Mouse (Mus musculus): ENCODE measurements around the gene Peak1.

DNA sequence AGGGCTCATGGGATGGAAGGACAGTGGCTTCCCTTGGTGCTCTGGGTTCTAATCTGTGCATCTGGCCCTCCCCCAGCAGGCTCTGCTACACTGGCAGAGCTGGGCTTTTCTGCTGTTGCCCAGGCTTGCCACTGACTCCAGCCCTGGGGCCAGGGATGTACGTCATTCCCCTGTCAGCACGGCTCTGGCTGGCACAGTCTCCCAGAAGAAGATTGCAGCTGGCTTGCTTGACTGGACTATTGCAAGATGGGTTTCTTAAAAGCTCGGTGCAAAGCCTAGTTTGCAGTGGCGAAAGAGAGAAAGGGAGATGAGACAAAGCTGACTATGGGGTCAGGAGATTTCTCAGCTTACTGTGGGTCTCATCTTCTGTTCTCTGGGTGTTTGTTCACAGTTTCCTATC lies 240.5 kb downstream of the Peak1 start:
- TF ChIP-seq CTCF (IDR thresholded peaks at IDR 0.05; ENCODE audit: borderline replicate concordance, extremely low read depth, insufficient read depth, insufficient read length) (no peak), POLR2A (IDR thresholded peaks at IDR 0.05; ENCODE audit: borderline replicate concordance, extremely low read depth, insufficient read depth, insufficient read length, poor library complexity, severe bottlenecking) (no peak)

Measured in brain, embryonic 14.5 days (tissue).